Mouse (Mus musculus): ENCODE measurements at regions not wholly inside any gene's neighbourhood (a gene's known extent, or its start where the extent isn't known, plus 50 kb on each side); places are given as distances from the start of the nearest gene placed in this dataset.

DNA sequence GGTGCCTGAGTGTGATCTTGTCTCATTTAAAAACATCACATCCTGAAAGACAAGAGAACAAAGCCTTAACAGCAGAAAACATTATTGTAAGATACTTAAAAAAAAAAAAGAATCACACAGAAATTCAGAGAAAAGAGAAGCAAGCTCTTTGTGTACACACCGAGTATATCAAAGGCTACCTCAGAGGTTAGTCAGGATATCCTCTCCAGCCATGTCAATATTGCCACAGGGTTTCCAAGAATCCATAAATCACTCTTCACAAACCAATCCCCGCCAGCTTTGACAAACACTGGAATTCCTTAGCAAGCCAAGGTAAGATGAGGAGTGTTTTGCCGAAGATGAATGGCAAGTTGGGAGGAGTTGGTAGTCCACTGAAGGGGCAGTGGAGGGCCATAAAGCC lies 311.3 kb upstream of the Ldb2 start:
- Histone ChIP-seq H3K4me3 (no peak overlapping the region), H3K27me3 (no peaks in the 10 kb centered on the region; the same call in 1 of the 2 replicates), H3K4me2 (no peak overlapping the region), H3K9ac (no peak overlapping the region), H3K27ac (replicated peaks) (peak overlapping the region; percentile 65), H3K4me1 (replicated peaks) (peaks cover 9% of the 10 kb centered on the region), H3K36me3 (no peaks in the 10 kb centered on the region), H3K9me3 (no peaks in the 10 kb centered on the region)
- no peak for ATAC-seq (ENCODE audit: low read depth)
- 48% methylated on average over 3 of the region's 3 CpGs for WGBS

DNA sequence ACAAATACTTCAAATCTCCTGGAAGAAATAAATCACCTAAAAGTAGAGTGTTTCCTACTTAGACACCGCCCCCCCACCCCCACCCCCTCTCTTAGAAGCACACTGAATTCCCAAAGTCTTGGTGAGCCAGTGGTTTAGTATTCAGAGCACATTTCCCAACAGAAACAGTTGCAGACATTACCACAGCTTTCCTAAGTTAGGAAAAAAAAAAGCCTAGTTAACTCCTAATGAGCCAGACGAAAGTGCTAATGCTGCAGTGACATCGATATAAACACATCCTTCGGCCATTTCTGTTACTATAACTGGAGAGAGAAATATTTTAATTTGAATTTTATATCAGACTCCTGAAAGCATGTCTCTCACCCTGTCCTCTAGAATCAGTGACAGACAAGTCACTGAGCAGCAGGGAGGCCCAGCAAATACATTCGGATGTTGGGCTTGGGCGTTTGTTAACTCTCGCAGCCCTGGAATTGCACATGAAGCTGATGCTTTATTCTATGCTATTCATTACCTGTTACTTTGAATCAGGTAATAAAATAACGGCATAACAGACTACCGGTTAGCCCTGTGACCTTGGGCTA lies 305.8 kb upstream of the Ldb2 start:
- Histone ChIP-seq H3K4me2 (no peak overlapping the region), H3K27me3 (no peaks in the 10 kb centered on the region), H3K9me3 (no peaks in the 10 kb centered on the region), H3K27ac (replicated peaks) (0 out of 2 replicates have a peak overlapping the region, but pooled peaks have one; percentile 29), H3K36me3 (no peaks in the 10 kb centered on the region), H3K9ac (no peak overlapping the region), H3K4me1 (replicated peaks) (peaks cover 44% of the 10 kb centered on the region), H3K4me3 (no peak overlapping the region)
- ATAC-seq (ENCODE audit: low read depth): no peak
- 66% methylated on average over 9 of the region's 9 CpGs for WGBS

DNA sequence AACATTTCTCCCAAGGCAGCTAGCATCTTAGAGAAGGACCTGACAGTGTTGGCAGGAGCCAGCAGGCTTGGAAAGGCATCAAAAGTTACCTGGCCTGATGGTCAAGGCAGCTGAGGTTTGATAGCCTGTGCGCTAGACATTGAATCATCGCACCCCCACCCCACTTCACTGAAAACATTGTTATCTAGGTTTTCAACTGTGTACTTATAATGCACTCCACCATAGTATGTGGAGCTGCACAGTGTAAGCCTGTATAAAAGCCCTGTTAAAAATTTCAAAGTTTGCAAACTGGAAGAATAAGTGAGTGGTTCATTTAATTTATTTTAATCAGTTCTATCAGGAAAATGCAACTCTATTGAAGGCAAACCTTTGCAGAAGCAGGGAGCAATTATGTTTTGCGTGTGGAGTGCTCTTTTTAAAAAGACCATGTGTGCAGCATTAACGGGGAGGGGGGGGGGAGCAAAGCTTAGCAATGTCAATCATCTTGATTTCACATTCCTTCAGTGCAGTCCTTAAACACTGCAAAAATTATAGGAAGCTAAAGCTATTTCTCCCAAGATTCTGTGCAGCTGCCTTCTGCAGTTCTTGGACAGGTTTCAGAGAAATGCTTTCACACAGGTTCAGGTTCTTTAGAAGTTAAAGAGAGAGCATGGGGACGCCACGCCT lies 304.4 kb upstream of the Ldb2 start:
- Histone ChIP-seq H3K4me2 (no peak overlapping the region), H3K27me3 (no peaks in the 10 kb centered on the region), H3K4me3 (no peak overlapping the region), H3K9ac (no peak overlapping the region), H3K27ac (replicated peaks) (no peak overlapping the region), H3K4me1 (replicated peaks) (peaks cover 44% of the 10 kb centered on the region), H3K36me3 (no peaks in the 10 kb centered on the region), H3K9me3 (no peaks in the 10 kb centered on the region)
- ATAC-seq (ENCODE audit: low read depth): no peak
- WGBS: 84% methylated on average over 6 of the region's 6 CpGs

DNA sequence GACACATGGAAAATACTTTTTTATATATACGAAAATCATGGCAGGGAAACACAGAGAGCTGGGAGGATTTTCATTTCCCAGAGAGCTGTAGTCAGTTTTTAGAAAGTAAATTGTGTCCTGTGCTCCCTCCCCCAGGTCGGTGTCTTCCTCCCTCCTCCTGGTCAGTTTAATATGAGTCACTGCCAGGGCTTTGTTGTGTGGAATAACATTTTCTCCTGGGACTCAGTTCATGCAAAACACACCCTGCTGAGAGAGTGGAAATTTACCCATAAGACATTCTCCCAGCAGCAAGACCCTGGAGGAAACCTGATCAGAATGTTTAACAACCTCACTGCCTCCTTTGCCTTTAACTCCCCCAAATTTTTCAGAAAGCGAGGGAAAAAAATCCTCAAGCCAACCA lies 303.2 kb upstream of the Ldb2 start:
- no peaks in the 10 kb centered on the region for H3K27me3 ChIP-seq
- no peaks in the 10 kb centered on the region for H3K9me3 ChIP-seq
- no peak for ATAC-seq (ENCODE audit: low read depth)
- 0 out of 2 replicates have a peak overlapping the region, but pooled peaks have one; percentile 12 for H3K9ac ChIP-seq
- H3K4me2 ChIP-seq: no peak overlapping the region
- peak overlapping the region; percentile 79 for H3K27ac ChIP-seq (replicated peaks)
- no peaks in the 10 kb centered on the region for H3K36me3 ChIP-seq
- H3K4me1 ChIP-seq (replicated peaks): peaks cover 44% of the 10 kb centered on the region
- 40% methylated on average over 3 of the region's 3 CpGs for WGBS
- no peak overlapping the region for H3K4me3 ChIP-seq

DNA sequence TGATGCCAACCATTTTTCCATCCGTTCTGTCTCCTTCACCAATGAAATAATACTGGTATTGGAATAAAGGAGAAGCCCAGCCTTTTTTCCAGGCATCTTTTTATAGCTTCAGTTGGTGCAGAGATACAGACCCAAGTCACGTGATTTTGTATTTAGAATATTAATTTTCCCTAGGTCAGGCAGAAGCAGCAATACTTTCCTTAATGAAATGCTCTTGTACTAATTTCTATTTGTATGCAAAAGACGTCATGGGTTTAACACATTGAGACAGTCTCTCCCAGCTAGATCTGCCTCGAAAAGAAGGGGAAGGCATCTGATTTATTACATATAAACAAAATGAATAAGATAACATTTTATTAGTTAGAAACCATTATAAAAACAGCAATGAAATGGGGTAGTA lies 302.3 kb upstream of the Ldb2 start:
- no peak overlapping the region for H3K4me2 ChIP-seq
- ATAC-seq (ENCODE audit: low read depth): peak; percentile 49
- no peak overlapping the region for H3K4me3 ChIP-seq
- no peaks in the 10 kb centered on the region for H3K27me3 ChIP-seq
- H3K9ac ChIP-seq: no peak overlapping the region
- WGBS: 26% methylated on average over 4 of the region's 4 CpGs
- H3K9me3 ChIP-seq: no peaks in the 10 kb centered on the region
- peak overlapping the region; percentile 79 for H3K27ac ChIP-seq (replicated peaks)
- no peaks in the 10 kb centered on the region for H3K36me3 ChIP-seq
- peaks cover 44% of the 10 kb centered on the region for H3K4me1 ChIP-seq (replicated peaks)

DNA sequence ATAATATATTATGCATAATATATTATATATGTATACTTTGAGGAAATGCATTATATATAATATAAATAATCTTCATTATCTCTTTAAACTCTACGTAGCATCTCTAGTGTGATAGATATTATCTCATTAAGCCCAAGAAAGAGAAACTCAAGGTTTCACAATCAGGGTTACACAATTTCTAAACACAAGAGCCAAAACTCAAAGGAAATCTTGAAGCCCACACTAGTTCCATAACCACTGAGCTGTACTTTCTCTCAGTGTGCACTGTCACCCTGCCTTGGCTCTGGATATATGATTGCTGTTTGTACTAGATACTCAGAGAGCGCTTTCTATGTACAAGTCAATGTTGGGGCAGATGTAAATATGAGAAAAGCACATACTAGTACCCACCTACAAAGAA lies 299.6 kb upstream of the Ldb2 start:
- Histone ChIP-seq H3K27me3 (no peaks in the 10 kb centered on the region), H3K36me3 (no peaks in the 10 kb centered on the region), H3K9ac (no peak overlapping the region), H3K4me2 (no peak overlapping the region), H3K27ac (replicated peaks) (no peak overlapping the region), H3K4me3 (no peak overlapping the region), H3K4me1 (replicated peaks) (peaks cover 25% of the 10 kb centered on the region), H3K9me3 (no peaks in the 10 kb centered on the region)
- ATAC-seq (ENCODE audit: low read depth): no peak
- 96% methylated on average over 2 of the region's 2 CpGs for WGBS

DNA sequence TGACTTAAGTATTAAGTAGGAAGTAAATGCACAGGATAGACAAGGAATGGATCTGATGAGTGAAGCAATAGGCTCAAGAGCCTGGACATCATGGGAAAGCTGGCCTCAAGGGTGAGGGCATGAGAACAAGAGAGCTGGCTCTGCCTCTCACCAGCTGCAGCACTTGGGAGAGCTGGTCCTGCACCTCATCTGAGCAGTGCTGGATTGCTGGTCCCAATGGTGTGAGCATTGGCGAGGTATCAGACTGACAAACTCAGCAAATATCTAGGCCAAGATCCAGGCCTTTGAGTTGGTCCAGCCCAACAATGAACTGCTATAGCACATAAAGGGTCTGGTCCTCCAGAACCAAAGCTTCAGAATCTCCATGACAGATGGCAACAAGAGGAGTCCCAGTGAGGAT lies 298.5 kb upstream of the Ldb2 start:
- Histone ChIP-seq H3K4me3 (no peak overlapping the region), H3K27ac (replicated peaks) (no peak overlapping the region), H3K36me3 (no peaks in the 10 kb centered on the region), H3K9ac (no peak overlapping the region), H3K4me1 (replicated peaks) (peaks cover 23% of the 10 kb centered on the region), H3K27me3 (no peaks in the 10 kb centered on the region), H3K9me3 (no peaks in the 10 kb centered on the region), H3K4me2 (no peak overlapping the region)
- WGBS: 85% methylated on average over 1 of the region's 1 CpGs
- no peak for ATAC-seq (ENCODE audit: low read depth)

DNA sequence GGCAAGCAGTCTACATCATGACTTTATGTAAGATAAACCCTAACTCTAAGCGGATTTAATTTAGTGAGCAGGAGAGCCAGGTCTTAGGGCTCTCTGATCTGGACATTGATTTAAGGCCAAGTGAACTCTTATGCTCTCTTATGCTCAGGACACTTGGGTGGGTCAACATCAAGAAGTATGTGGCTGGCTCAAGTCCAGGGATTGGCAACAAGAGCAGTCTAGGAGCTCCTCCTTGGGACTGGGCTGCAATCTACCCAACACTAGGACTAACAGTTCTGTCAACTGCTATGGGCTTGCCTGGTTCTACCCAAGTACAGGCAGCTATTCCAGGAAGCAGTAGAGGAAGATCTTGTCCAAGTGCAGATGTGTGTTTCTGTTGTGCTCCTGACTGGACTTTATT lies 285.3 kb upstream of the Ldb2 start:
- WGBS: 82% methylated on average over 1 of the region's 1 CpGs
- no peak overlapping the region for H3K9ac ChIP-seq
- ATAC-seq (ENCODE audit: low read depth): no peak
- no peak overlapping the region for H3K4me3 ChIP-seq
- no peak overlapping the region for H3K4me2 ChIP-seq
- H3K27ac ChIP-seq (replicated peaks): no peak overlapping the region
- H3K36me3 ChIP-seq: no peaks in the 10 kb centered on the region
- no peaks in the 10 kb centered on the region for H3K4me1 ChIP-seq (replicated peaks)
- H3K9me3 ChIP-seq: peaks cover 8% of the 10 kb centered on the region
- H3K27me3 ChIP-seq: no peaks in the 10 kb centered on the region

DNA sequence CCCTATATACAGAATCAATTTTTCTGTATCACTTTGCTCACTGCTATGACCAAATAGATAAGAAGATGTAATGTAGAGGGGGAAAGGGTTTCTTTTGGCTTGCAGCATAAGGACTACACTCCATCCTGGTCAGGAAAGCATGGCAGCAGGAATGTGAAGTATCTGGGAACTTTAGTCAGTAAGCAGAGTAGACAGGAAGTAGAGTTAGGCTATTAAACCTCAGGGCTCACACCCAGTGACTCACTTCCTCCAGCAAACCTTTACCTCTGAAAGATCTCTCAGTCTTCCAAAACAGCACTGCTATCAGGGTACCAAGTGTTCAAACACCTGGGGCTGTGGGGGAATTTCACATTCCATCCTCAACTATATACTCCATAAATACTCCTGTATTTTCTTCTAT lies 283.1 kb upstream of the Ldb2 start:
- Histone ChIP-seq H3K4me2 (no peak overlapping the region), H3K27ac (replicated peaks) (no peak overlapping the region), H3K9me3 (no peaks in the 10 kb centered on the region), H3K27me3 (no peaks in the 10 kb centered on the region), H3K9ac (no peak overlapping the region), H3K4me1 (replicated peaks) (no peaks in the 10 kb centered on the region), H3K4me3 (no peak overlapping the region), H3K36me3 (no peaks in the 10 kb centered on the region)
- no peak for ATAC-seq (ENCODE audit: low read depth)

DNA sequence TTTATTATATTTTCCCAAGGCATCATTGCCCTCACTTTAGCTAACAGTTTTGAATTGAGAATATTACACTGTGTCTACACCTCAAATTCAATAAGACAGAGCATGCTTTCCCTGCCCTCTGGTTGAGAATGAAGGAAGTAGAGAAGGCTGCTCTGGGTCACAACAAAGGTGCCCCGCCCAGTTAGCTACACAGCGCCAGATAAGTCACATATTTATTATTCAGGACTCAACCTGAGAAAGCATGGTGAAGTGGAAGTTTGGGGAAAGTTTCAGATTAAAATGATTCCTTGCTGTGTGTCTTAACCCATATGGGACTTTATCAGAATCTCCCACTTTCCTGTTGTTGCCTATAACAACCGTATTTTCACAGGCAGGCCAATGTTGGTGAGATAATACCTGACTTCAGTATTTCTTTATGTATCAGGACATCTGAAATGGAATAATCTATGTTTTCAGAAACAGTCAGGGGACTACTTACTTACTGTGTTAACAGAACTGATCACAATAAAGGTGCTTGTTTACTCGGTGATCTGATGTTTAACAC lies 276.9 kb upstream of the Ldb2 start:
- H3K4me2 ChIP-seq: no peak overlapping the region
- ATAC-seq (ENCODE audit: low read depth): no peak
- H3K27me3 ChIP-seq: no peaks in the 10 kb centered on the region
- no peak overlapping the region for H3K27ac ChIP-seq (replicated peaks)
- H3K9me3 ChIP-seq: no peaks in the 10 kb centered on the region
- H3K9ac ChIP-seq: no peak overlapping the region
- H3K4me1 ChIP-seq (replicated peaks): no peaks in the 10 kb centered on the region
- no peak overlapping the region for H3K4me3 ChIP-seq
- H3K36me3 ChIP-seq: no peaks in the 10 kb centered on the region
- WGBS: 79% methylated on average over 4 of the region's 4 CpGs

DNA sequence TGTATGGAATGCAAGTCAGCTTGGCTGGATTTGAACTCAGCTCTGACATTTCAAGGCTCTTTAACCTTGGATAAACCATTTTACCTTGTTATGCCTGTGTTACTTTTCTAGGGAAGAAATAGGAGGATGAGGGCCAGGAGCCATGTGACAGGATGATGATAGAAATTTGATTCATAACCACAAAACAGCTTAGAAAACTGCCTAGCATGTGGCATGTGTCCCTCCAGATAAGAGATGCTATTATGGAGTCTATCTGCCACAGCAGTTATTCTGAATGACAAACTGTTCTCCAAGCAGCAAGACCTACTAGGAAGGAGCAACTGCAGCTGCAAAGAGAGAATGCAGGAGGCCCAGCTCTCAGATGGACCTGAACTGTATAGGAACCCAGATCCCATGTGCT lies 275.7 kb upstream of the Ldb2 start:
- Histone ChIP-seq H3K9ac (no peak overlapping the region), H3K27ac (replicated peaks) (no peak overlapping the region), H3K9me3 (no peaks in the 10 kb centered on the region), H3K4me2 (no peak overlapping the region), H3K4me1 (replicated peaks) (no peaks in the 10 kb centered on the region), H3K27me3 (no peaks in the 10 kb centered on the region), H3K36me3 (no peaks in the 10 kb centered on the region), H3K4me3 (no peak overlapping the region)
- ATAC-seq (ENCODE audit: low read depth): no peak

DNA sequence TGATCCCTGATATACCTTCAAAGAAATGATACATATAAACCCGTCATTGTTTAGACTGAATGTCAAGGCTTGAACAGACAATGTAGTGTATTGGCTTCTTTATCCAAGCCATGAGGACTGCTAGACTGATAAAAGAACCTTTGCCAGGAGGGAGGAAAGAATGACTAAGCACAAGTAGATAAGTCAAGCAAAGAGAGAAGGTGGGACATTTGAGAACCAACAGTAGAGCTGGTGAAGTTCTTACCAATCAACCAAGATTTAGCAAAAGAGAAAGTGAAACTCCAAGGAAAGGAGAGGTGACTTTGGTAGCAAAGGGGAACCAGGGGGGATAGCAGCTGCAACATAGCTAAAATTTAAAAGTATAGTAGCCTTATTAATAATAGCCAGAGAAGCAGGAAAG lies 273.0 kb upstream of the Ldb2 start:
- H3K36me3 ChIP-seq: no peaks in the 10 kb centered on the region
- H3K9me3 ChIP-seq: no peaks in the 10 kb centered on the region
- no peaks in the 10 kb centered on the region for H3K4me1 ChIP-seq (replicated peaks)
- ATAC-seq (ENCODE audit: low read depth): no peak
- 89% methylated on average over 1 of the region's 1 CpGs for WGBS
- H3K27me3 ChIP-seq: no peaks in the 10 kb centered on the region
- H3K4me2 ChIP-seq: no peak overlapping the region
- H3K4me3 ChIP-seq: no peak overlapping the region
- no peak overlapping the region for H3K27ac ChIP-seq (replicated peaks)
- no peak overlapping the region for H3K9ac ChIP-seq
